Mouse (Mus musculus) left cerebral cortex, adult 2 months (tissue): Measurements from ENCODE around the gene Mst1r. TPM values are rescaled to one million over a fixed set of nuclear protein-coding genes. Genes with fewer than 3 reads are reported as not detected.
A peak's percentile ranks its signal among the peaks of the same experiment; 100 is the strongest.

Experiments
- DNase-seq, 2 experiments: peaks; one replicate each; pipeline ENCODE4 v3.0.0; 2021 to 2022; ENCODE audit warnings: low spot score in 2 of 2, mixed read lengths in 1 of 2; ENCODE audit errors: extremely low spot score in 1 of 2
- H3K27ac ChIP-seq: fragments of 200-600 bp; 2 replicates; pipeline ENCODE4 v1.8.1; 2022
- H3K4me3 ChIP-seq: fragments of 200-600 bp; 2 replicates; pipeline ENCODE4 v1.8.1; 2022
- CTCF ChIP-seq: fragments of 200-600 bp; IDR thresholded peaks from 2 replicates; pipeline ENCODE4 v1.8.1; 2022; ENCODE audit warnings: antibody characterized with exemption, mild to moderate bottlenecking, moderate library complexity
- intact Hi-C: fragments of 180-260 bp; cut with DNase I; formaldehyde crosslinking; loops from one replicate; pipeline ENCODE4 v1.15.1; 2025
- total RNA-seq, 2 experiments: library from RNA; stranded (reverse); gene quantifications; 2 replicates each; pipeline ENCODE4 v1.2.3; 2021

Gene Mst1r
- total RNA-seq, 2 experiments from 2014 or later, result 0.68 to 0.91 TPM

- peak overlapping the region; percentile 98 for H3K27ac ChIP-seq
- peak overlapping the region; percentile 57 for H3K4me3 ChIP-seq
Observed at GRCm38 (mm10) chr9:107936831-107937230, 30.2 kb downstream of the Mst1r start.

GRCm38 (mm10) chr9:107947241-107948194, 40.8 kb downstream of the Mst1r start:
- no peak for DNase-seq
- H3K27ac ChIP-seq, result peak overlapping the region; percentile 67
- no peak overlapping the region for H3K4me3 ChIP-seq
- TF ChIP-seq CTCF, result no peak
- intact Hi-C loops, result no loop called here

More at GRCm38 (mm10) chr9:107936831-107937230, 30.2 kb downstream of the Mst1r start:
- intact Hi-C loops, result loop anchor here (2.0 kb wide), 1 partner anchor 26 kb away; no protein-coding TSS in a partner anchor
- TF ChIP-seq CTCF, result no peak
- DNase-seq, result no peak

- intact Hi-C loops, result no loop called here
- Histone ChIP-seq H3K27ac (no peak overlapping the region), H3K4me3 (no peak overlapping the region)
- no peak for DNase-seq
- TF ChIP-seq CTCF, result no peak
Observed at GRCm38 (mm10) chr9:107949184-107949921, 42.7 kb downstream of the Mst1r start.

GRCm38 (mm10) chr9:107949922-107950235, 43.2 kb downstream of the Mst1r start, which contains the start of gene Traip:
TSS of gene Traip (plus strand) at chr9:107950136.
- DNase-seq, result no peak
- no peak for TF ChIP-seq CTCF
- Histone ChIP-seq H3K27ac (peak within 1 kb of the TSS; percentile 87), H3K4me3 (peak within 1 kb of the TSS; percentile 54)
- intact Hi-C loops, result no loop called here

- Histone ChIP-seq H3K4me3 (peak overlapping the region; percentile 54), H3K27ac (peak overlapping the region; percentile 87)
- DNase-seq, result peak; percentile 88
- intact Hi-C loops, result no loop called here
- TF ChIP-seq CTCF, result no peak; the same call in 1 of the 2 replicates
Observed at GRCm38 (mm10) chr9:107950460-107951355, 44.0 kb downstream of the Mst1r start.

- intact Hi-C loops, result no loop called here
- Histone ChIP-seq H3K27ac (no peak overlapping the region), H3K4me3 (no peak overlapping the region)
- DNase-seq, result no peak
- TF ChIP-seq CTCF, result no peak
Observed at GRCm38 (mm10) chr9:107955613-107956289, 49.1 kb downstream of the Mst1r start.

- H3K4me3 ChIP-seq, result no peak overlapping the region
- H3K27ac ChIP-seq, result no peak overlapping the region
- no peak for TF ChIP-seq CTCF
- no peak for DNase-seq
- intact Hi-C loops, result no loop called here
Observed at GRCm38 (mm10) chr9:107957141-107957540, 50.5 kb downstream of the Mst1r start.

GRCm38 (mm10) chr9:107959896-107960295, 53.2 kb downstream of the Mst1r start:
- H3K27ac ChIP-seq, result peak overlapping the region; percentile 95

GRCm38 (mm10) chr9:107960928-107961327, 54.3 kb downstream of the Mst1r start:
- no peak; the same call in 1 of the 2 replicates for TF ChIP-seq CTCF
- Histone ChIP-seq H3K4me3 (0 out of 2 replicates have a peak overlapping the region, but pooled peaks have one; percentile 9), H3K27ac (peak overlapping the region; percentile 95)
- intact Hi-C loops, result loop anchor here (5.0 kb wide), 1 partner anchor 106 kb away; no protein-coding TSS in a partner anchor
- no peak for DNase-seq

More at GRCm38 (mm10) chr9:107959896-107960295, 53.2 kb downstream of the Mst1r start:
- no peak for TF ChIP-seq CTCF
- H3K4me3 ChIP-seq, result no peak overlapping the region
- intact Hi-C loops, result loop anchor here (5.0 kb wide), 1 partner anchor 107 kb away; no protein-coding TSS in a partner anchor
- DNase-seq, result no peak

GRCm38 (mm10) chr9:107961351-107961762, 54.7 kb downstream of the Mst1r start:
- DNase-seq, result peak; percentile 77 to 82
- Histone ChIP-seq H3K4me3 (peak overlapping the region; percentile 24), H3K27ac (peak overlapping the region; percentile 95)
- no peak for TF ChIP-seq CTCF
- intact Hi-C loops, result loop anchor here (5.0 kb wide), 1 partner anchor 106 kb away; no protein-coding TSS in a partner anchor
